Mouse (Mus musculus) liver, embryonic 14.5 days (tissue): ENCODE results near the gene Flnb.

Source experiments
- CTCF ChIP-seq: IDR thresholded peaks from 2 replicates; pipeline ENCODE4 v1.5.1; 2016; ENCODE audit warnings: antibody characterized with exemption, low read depth, control low read depth
- EP300 ChIP-seq: IDR thresholded peaks from 2 replicates; pipeline ENCODE4 v1.6.1; 2016; ENCODE audit warnings: antibody characterized with exemption, low read depth

- TF ChIP-seq CTCF (no peak), EP300 (no peak)
These were observed 25.0 kb downstream of the Flnb start for GRCm38 (mm10) chr14:7842631-7843332.
